Mouse (Mus musculus): ENCODE data around the gene Rassf4.

DNA sequence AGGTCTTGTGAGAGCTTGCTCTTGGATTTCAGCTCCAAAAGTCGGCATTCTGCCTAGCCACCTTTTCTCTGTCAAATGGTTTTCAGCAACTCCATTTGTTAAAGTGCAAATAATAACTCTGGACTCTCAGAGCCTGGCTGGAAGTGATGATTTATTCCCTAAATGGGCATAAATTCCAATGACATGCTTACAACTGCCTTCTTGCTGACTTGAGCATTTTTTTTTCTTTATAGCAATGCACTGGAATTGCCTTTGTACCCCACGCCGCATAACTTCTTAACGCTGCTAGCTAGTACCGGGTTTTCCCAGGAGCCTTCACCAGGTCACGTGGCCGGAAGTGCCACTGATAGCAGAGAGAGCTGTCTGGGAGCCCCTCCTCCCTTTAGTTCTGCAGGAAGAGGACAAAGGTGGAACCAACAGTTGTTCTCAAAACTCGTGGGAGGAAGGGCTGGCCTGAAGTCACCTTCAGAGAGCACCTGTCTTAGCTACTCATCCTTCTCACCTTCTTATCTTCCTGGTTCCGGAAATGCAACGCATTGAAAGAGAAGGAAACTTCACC is 2.7 kb upstream of the Rassf4 start:
- TF ChIP-seq GATA1 (IDR thresholded peaks at IDR 0.05; ENCODE audit: low read length), result no peak
- no peak for TF ChIP-seq TAL1 (IDR thresholded peaks at IDR 0.05; ENCODE audit: low read length)

Data from erythroblast, embryonic 14.5 days (primary cell).